Mouse (Mus musculus): ENCODE data around the gene Gm6356. TPM values are rescaled to one million over a fixed set of nuclear protein-coding genes. Genes with fewer than 3 reads are reported as not detected.
"Not testable (repeated sequence)": the region's sequence is repeated elsewhere in the genome, so short reads cannot be mapped to it uniquely, and the experiment has no call there.

Gene Gm6356
- not detected in 2 replicates for polyA plus RNA-seq (2016; fragmentation: Nextera tagmentation; extraction: Ambion mirVana)

GRCm38 (mm10) chr14:6973718-6974117 lies at the start of gene Gm6356:
Gene Gm6356, minus strand, starts transcription at chr14:6973818.
- not testable (repeated sequence) for H3K27me3 ChIP-seq (ENCODE audit: low read depth, poor library complexity, severe bottlenecking); H3K36me3 ChIP-seq; DNase-seq (ENCODE audit: low spot score); H3K27ac ChIP-seq; H3K9me3 ChIP-seq (replicated peaks); H3K4me1 ChIP-seq; H3K4me3 ChIP-seq
- 39% methylated on average over 1 of the region's 2 CpGs for WGBS

Other genes with a start within 250 kb of the Gm6356 start
- gene Gm3636, start 231.5 kb downstream of the Gm6356 start, polyA plus RNA-seq (2016; fragmentation: Nextera tagmentation; extraction: Ambion mirVana), result 4.7 and 4.9 TPM in 2 replicates
- gene Gm8362, start 199.4 kb downstream of the Gm6356 start, polyA plus RNA-seq (2016; fragmentation: Nextera tagmentation; extraction: Ambion mirVana), result not detected in 2 replicates
- gene Gm3642, start 133.5 kb downstream of the Gm6356 start, polyA plus RNA-seq (2016; fragmentation: Nextera tagmentation; extraction: Ambion mirVana), result not detected in 2 replicates
- gene Gm3667, start 83.9 kb downstream of the Gm6356 start, polyA plus RNA-seq (2016; fragmentation: Nextera tagmentation; extraction: Ambion mirVana), result 1.1 TPM in 2 replicates
- 0.66 and 0.90 TPM in 2 replicates for gene Gm10406, start 53.6 kb upstream of the Gm6356 start, polyA plus RNA-seq (2016; fragmentation: Nextera tagmentation; extraction: Ambion mirVana)
- gene Gm3685, start 71.2 kb upstream of the Gm6356 start, polyA plus RNA-seq (2016; fragmentation: Nextera tagmentation; extraction: Ambion mirVana), result not detected in 2 replicates
- gene Gm3696, start 126.8 kb upstream of the Gm6356 start, polyA plus RNA-seq (2016; fragmentation: Nextera tagmentation; extraction: Ambion mirVana), result 1.2 and 1.5 TPM in 2 replicates
- not detected in 2 replicates for gene Gm6676, start 151.6 kb upstream of the Gm6356 start, polyA plus RNA-seq (2016; fragmentation: Nextera tagmentation; extraction: Ambion mirVana)
- 3.7 and 4.1 TPM in 2 replicates for gene Gm3512, start 200.7 kb upstream of the Gm6356 start, polyA plus RNA-seq (2016; fragmentation: Nextera tagmentation; extraction: Ambion mirVana)
- gene Gm16434, start 220.7 kb upstream of the Gm6356 start, polyA plus RNA-seq (2016; fragmentation: Nextera tagmentation; extraction: Ambion mirVana), result not detected in 2 replicates